Mouse (Mus musculus) thymus, adult 2 months (tissue): ENCODE measurements around the gene Pnpla1. TPM values are rescaled to one million over a fixed set of nuclear protein-coding genes. Genes with fewer than 3 reads are reported as not detected.
A peak's percentile ranks its signal among the peaks of the same experiment; 100 is the strongest.

Experiments
- DNase-seq: peaks from one replicate; pipeline ENCODE4 v3.0.0; 2021
- H3K27ac ChIP-seq: fragments of 200-500 bp; 2 replicates; pipeline ENCODE4 v1.5.1; 2012; ENCODE audit warnings: low read length, control low read depth; ENCODE audit not compliant: control insufficient read depth, insufficient read depth
- H3K27me3 ChIP-seq: fragments of 200-500 bp; 2 replicates; pipeline ENCODE4 v1.6.1; 2012; ENCODE audit warnings: mild to moderate bottlenecking, low read length, moderate library complexity, mixed read lengths; ENCODE audit not compliant: control insufficient read depth, insufficient read depth
- H3K36me3 ChIP-seq: fragments of 200-500 bp; 2 replicates; pipeline ENCODE4 v1.6.1; 2012; ENCODE audit warnings: mild to moderate bottlenecking, low read length, moderate library complexity; ENCODE audit not compliant: control insufficient read depth, insufficient read depth
- H3K4me1 ChIP-seq: fragments of 200-500 bp; replicated peaks from 2 replicates; pipeline ENCODE4 v1.6.1; 2012; ENCODE audit warnings: low read length; ENCODE audit not compliant: control insufficient read depth, insufficient read depth
- H3K4me3 ChIP-seq: fragments of 200-500 bp; 2 replicates; pipeline ENCODE4 v1.5.1; 2012; ENCODE audit warnings: mild to moderate bottlenecking, low read length, control low read depth, moderate library complexity; ENCODE audit not compliant: control insufficient read depth, insufficient read depth
- CTCF ChIP-seq: fragments of 200-500 bp; IDR thresholded peaks from 2 replicates; pipeline ENCODE4 v1.5.1; 2012; ENCODE audit warnings: mild to moderate bottlenecking, control low read depth, low read length, moderate library complexity, borderline replicate concordance; ENCODE audit not compliant: control insufficient read depth, poor library complexity, insufficient read depth; ENCODE audit errors: extremely low read depth
- POLR2A ChIP-seq: fragments of 200-500 bp; IDR thresholded peaks from 2 replicates; pipeline ENCODE4 v1.6.1; 2012; ENCODE audit warnings: mild to moderate bottlenecking, low read length, control low read depth, moderate library complexity; ENCODE audit not compliant: control insufficient read depth, poor library complexity, insufficient read depth; ENCODE audit errors: extremely low read depth
- WGBS: fragments of 180-500 bp; shearing (Covaris S2); methylation state at CpG from one replicate; pipeline ENCODE4 v1.1.7; 2018; 5-methylcytosine and 5-hydroxymethylcytosine counted together
- polyA plus RNA-seq: library from polyadenylated mRNA; depleted of rRNA; stranded (reverse); fragments of >200 nt; gene quantifications from 2 replicates; pipeline ENCODE4 v1.2.3, GENCODE M21; 2012

Gene Pnpla1
- polyA plus RNA-seq, 1 experiment = 0.26 TPM

- no peak for TF ChIP-seq POLR2A
- TF ChIP-seq CTCF = no peak
- Histone ChIP-seq H3K4me3 (no peak overlapping the region), H3K27ac (no peak overlapping the region), H3K36me3 (no peaks in the 10 kb centered on the region), H3K4me1 (peaks cover 3% of the 10 kb centered on the region; the same call in 1 of the 2 replicates), H3K27me3 (no peaks in the 10 kb centered on the region)
- 92% methylated on average over 4 of the region's 4 CpGs for WGBS
- DNase-seq = no peak
Observed at GRCm38 (mm10) chr17:28901559-28901958, 43.3 kb downstream of the Pnpla1 start.

GRCm38 (mm10) chr17:28904546-28905376, 46.5 kb downstream of the Pnpla1 start:
- WGBS = 55% methylated on average over 23 of the region's 23 CpGs
- Histone ChIP-seq H3K27me3 (no peaks in the 10 kb centered on the region), H3K27ac (no peak overlapping the region), H3K4me1 (peaks cover 23% of the 10 kb centered on the region), H3K36me3 (no peaks in the 10 kb centered on the region), H3K4me3 (no peak overlapping the region)
- DNase-seq = peak; percentile 66
- TF ChIP-seq CTCF (peak; percentile 79; the same call in 1 of the 2 replicates), POLR2A (no peak)

GRCm38 (mm10) chr17:28905377-28905916, 47.2 kb downstream of the Pnpla1 start:
- Histone ChIP-seq H3K36me3 (no peaks in the 10 kb centered on the region), H3K27ac (no peak overlapping the region), H3K4me1 (peaks cover 23% of the 10 kb centered on the region), H3K4me3 (no peak overlapping the region), H3K27me3 (no peaks in the 10 kb centered on the region)
- WGBS = 94% methylated on average over 13 of the region's 13 CpGs
- DNase-seq = no peak
- no peak for TF ChIP-seq POLR2A
- TF ChIP-seq CTCF = no peak

- TF ChIP-seq CTCF (no peak), POLR2A (no peak)
- H3K4me1 ChIP-seq = peaks cover 23% of the 10 kb centered on the region
- no peaks in the 10 kb centered on the region for H3K27me3 ChIP-seq
- no peaks in the 10 kb centered on the region for H3K36me3 ChIP-seq
- WGBS = 41% methylated on average over 7 of the region's 7 CpGs
- DNase-seq = no peak
- H3K4me3 ChIP-seq = no peak overlapping the region
- no peak overlapping the region for H3K27ac ChIP-seq
Observed at GRCm38 (mm10) chr17:28907959-28908358, 49.7 kb downstream of the Pnpla1 start.

- Histone ChIP-seq H3K4me1 (peaks cover 23% of the 10 kb centered on the region), H3K36me3 (no peaks in the 10 kb centered on the region), H3K27me3 (no peaks in the 10 kb centered on the region), H3K27ac (no peak overlapping the region), H3K4me3 (peak overlapping the region; percentile 35)
- peak; percentile 70 for DNase-seq
- TF ChIP-seq CTCF (peak; percentile 58; the same call in 1 of the 2 replicates), POLR2A (no peak)
- 4% methylated on average over 29 of the region's 29 CpGs for WGBS
Observed at GRCm38 (mm10) chr17:28909252-28909941, 51.2 kb downstream of the Pnpla1 start.

- no peak for DNase-seq
- WGBS = 75% methylated on average over 7 of the region's 7 CpGs
- peaks cover 23% of the 10 kb centered on the region for H3K4me1 ChIP-seq
- H3K27ac ChIP-seq = no peak overlapping the region
- H3K4me3 ChIP-seq = no peak overlapping the region
- no peak for TF ChIP-seq CTCF
- no peak for TF ChIP-seq POLR2A
- no peaks in the 10 kb centered on the region for H3K27me3 ChIP-seq
- no peaks in the 10 kb centered on the region for H3K36me3 ChIP-seq
Observed at GRCm38 (mm10) chr17:28910139-28910538, 51.9 kb downstream of the Pnpla1 start.
